Mouse (Mus musculus) limb, embryonic 13.5 days (tissue): ENCODE measurements around the gene Shc3. TPM values are rescaled to one million over a fixed set of nuclear protein-coding genes. Genes with fewer than 3 reads are reported as not detected.

Experiments
- ATAC-seq: fragments of 200-750 bp; cut with Nextera tagmentation; 2 replicates; pipeline ENCODE4 v1.8.0; 2017; ENCODE audit warnings: low read depth, moderate number of reproducible peaks, moderate TSS enrichment; ENCODE audit not compliant: low FRiP score
- H3K27ac ChIP-seq: fragments of 300-500 bp; sonication (generic); 2 replicates; pipeline ENCODE4 v1.5.1; 2015; ENCODE audit warnings: inconsistent platforms, mild to moderate bottlenecking, moderate library complexity
- H3K27me3 ChIP-seq: fragments of 300-500 bp; sonication (generic); 2 replicates; pipeline ENCODE4 v1.6.1; 2015; ENCODE audit warnings: mild to moderate bottlenecking, inconsistent platforms
- H3K36me3 ChIP-seq: fragments of 300-500 bp; sonication (generic); 2 replicates; pipeline ENCODE4 v1.6.1; 2015; ENCODE audit warnings: inconsistent platforms, mild to moderate bottlenecking, moderate library complexity
- H3K4me1 ChIP-seq: fragments of 300-500 bp; sonication (generic); 2 replicates; pipeline ENCODE4 v1.6.1; 2015; ENCODE audit warnings: inconsistent platforms
- H3K4me2 ChIP-seq: fragments of 300-500 bp; sonication (generic); replicated peaks from 2 replicates; pipeline ENCODE4 v1.6.1; 2015; ENCODE audit warnings: inconsistent platforms, mild to moderate bottlenecking, moderate library complexity
- H3K4me3 ChIP-seq: fragments of 300-500 bp; sonication (generic); 2 replicates; pipeline ENCODE4 v1.5.1; 2015; ENCODE audit warnings: moderate library complexity, mild to moderate bottlenecking, inconsistent platforms
- H3K9ac ChIP-seq: fragments of 300-500 bp; sonication (generic); 2 replicates; pipeline ENCODE4 v1.6.1; 2015; ENCODE audit warnings: mild to moderate bottlenecking, inconsistent platforms
- H3K9me3 ChIP-seq: fragments of 300-500 bp; sonication (generic); 2 replicates; pipeline ENCODE4 v1.6.1; 2016; ENCODE audit warnings: inconsistent platforms
- WGBS: fragments of 180-500 bp; shearing (Covaris S2); methylation state at CpG from one replicate; pipeline ENCODE4 v1.1.7; 2015; 5-methylcytosine and 5-hydroxymethylcytosine counted together
- polyA plus RNA-seq: library from polyadenylated mRNA; unstranded; fragments of >200 nt; fragmentation: Nextera tagmentation; extraction: Ambion mirVana; gene quantifications from 2 replicates; pipeline ENCODE4 v1.2.1, GENCODE M21; 2015

Gene Shc3
- polyA plus RNA-seq, 1 experiment from 2014 or later: 0.69 TPM

GRCm38 (mm10) chr13:51424647-51425046 is 144.6 kb downstream of the Shc3 start:
- Histone ChIP-seq H3K27me3 (no peaks in the 10 kb centered on the region), H3K9me3 (no peaks in the 10 kb centered on the region), H3K27ac (no peak overlapping the region; the same call in 1 of the 2 replicates), H3K4me2 (no peak overlapping the region), H3K4me3 (no peak overlapping the region), H3K9ac (no peak overlapping the region), H3K4me1 (0 out of 2 replicates have a peak, but pooled peaks cover 5% of the 10 kb centered on the region), H3K36me3 (peaks cover 37% of the 10 kb centered on the region)
- WGBS: 16% methylated on average over 5 of the region's 5 CpGs
- ATAC-seq: no peak

GRCm38 (mm10) chr13:51423647-51424046 is 145.6 kb downstream of the Shc3 start:
- Histone ChIP-seq H3K4me3 (no peak overlapping the region), H3K4me1 (peaks cover 12% of the 10 kb centered on the region; the same call in 1 of the 2 replicates), H3K27ac (no peak overlapping the region), H3K9ac (no peak overlapping the region), H3K9me3 (no peaks in the 10 kb centered on the region), H3K4me2 (no peak overlapping the region), H3K27me3 (no peaks in the 10 kb centered on the region), H3K36me3 (peaks cover 47% of the 10 kb centered on the region)
- no peak for ATAC-seq
- 73% methylated on average over 9 of the region's 9 CpGs for WGBS

GRCm38 (mm10) chr13:51420861-51421260 is 148.4 kb downstream of the Shc3 start:
- peaks cover 64% of the 10 kb centered on the region for H3K36me3 ChIP-seq

DNA sequence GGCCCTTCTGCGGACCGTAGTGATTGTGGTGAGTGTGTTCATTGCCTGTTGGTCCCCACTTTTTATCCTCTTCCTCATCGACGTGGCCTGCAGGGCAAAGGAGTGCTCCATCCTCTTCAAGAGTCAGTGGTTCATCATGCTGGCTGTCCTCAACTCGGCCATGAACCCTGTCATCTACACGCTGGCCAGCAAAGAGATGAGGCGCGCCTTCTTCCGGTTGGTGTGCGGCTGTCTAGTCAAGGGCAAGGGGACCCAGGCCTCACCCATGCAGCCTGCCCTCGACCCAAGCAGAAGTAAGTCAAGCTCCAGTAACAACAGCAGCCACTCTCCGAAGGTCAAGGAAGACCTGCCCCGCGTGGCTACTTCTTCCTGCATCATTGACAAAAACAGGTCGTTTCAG is 149.7 kb downstream of the Shc3 start:
- Histone ChIP-seq H3K27ac (no peak overlapping the region), H3K4me1 (peaks cover 41% of the 10 kb centered on the region), H3K4me2 (no peak overlapping the region), H3K4me3 (no peak overlapping the region), H3K27me3 (no peaks in the 10 kb centered on the region), H3K36me3 (peaks cover 77% of the 10 kb centered on the region), H3K9ac (no peak overlapping the region), H3K9me3 (peaks cover 12% of the 10 kb centered on the region)
- no peak for ATAC-seq
- WGBS: 93% methylated on average over 15 of the region's 15 CpGs

More at GRCm38 (mm10) chr13:51420861-51421260, 148.4 kb downstream of the Shc3 start:
- ATAC-seq: no peak
- H3K4me1 ChIP-seq: peaks cover 38% of the 10 kb centered on the region
- no peak overlapping the region for H3K9ac ChIP-seq
- H3K4me3 ChIP-seq: no peak overlapping the region
- no peak overlapping the region for H3K4me2 ChIP-seq
- H3K27ac ChIP-seq: no peak overlapping the region
- no peaks in the 10 kb centered on the region for H3K27me3 ChIP-seq
- no peaks in the 10 kb centered on the region for H3K9me3 ChIP-seq
- 85% methylated on average over 9 of the region's 9 CpGs for WGBS

DNA sequence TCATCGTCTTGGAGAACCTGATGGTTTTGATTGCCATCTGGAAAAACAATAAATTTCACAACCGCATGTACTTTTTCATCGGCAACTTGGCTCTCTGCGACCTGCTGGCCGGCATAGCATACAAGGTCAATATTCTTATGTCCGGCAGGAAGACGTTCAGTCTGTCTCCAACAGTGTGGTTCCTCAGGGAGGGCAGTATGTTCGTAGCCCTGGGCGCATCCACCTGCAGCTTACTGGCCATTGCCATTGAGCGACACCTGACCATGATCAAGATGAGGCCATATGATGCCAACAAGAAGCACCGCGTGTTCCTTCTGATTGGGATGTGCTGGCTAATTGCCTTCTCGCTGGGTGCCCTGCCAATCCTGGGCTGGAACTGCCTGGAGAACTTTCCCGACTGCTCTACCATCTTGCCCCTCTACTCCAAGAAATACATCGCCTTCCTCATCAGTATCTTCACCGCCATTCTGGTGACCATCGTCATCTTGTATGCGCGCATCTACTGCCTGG is 150.2 kb downstream of the Shc3 start:
- no peaks in the 10 kb centered on the region for H3K27me3 ChIP-seq
- H3K9ac ChIP-seq: no peak overlapping the region
- H3K9me3 ChIP-seq: peaks cover 13% of the 10 kb centered on the region
- WGBS: 75% methylated on average over 19 of the region's 19 CpGs
- no peak overlapping the region for H3K27ac ChIP-seq
- H3K36me3 ChIP-seq: peaks cover 82% of the 10 kb centered on the region
- no peak overlapping the region for H3K4me3 ChIP-seq
- peaks cover 37% of the 10 kb centered on the region for H3K4me1 ChIP-seq
- peak overlapping the region; percentile 50 for H3K4me2 ChIP-seq
- ATAC-seq: 0 out of 2 replicates have a peak, but pooled peaks have one; percentile 45

- H3K9me3 ChIP-seq: peaks cover 13% of the 10 kb centered on the region
- H3K4me2 ChIP-seq: peak overlapping the region; percentile 50
- 4% methylated on average over 20 of the region's 20 CpGs for WGBS
- H3K9ac ChIP-seq: peak overlapping the region; percentile 60
- ATAC-seq: peak; percentile 77
- H3K36me3 ChIP-seq: peaks cover 87% of the 10 kb centered on the region
- peaks cover 39% of the 10 kb centered on the region for H3K4me1 ChIP-seq
- peak overlapping the region; percentile 12; the same call in 1 of the 2 replicates for H3K4me3 ChIP-seq
- H3K27ac ChIP-seq: peak overlapping the region; percentile 87
- no peaks in the 10 kb centered on the region for H3K27me3 ChIP-seq
Observed at GRCm38 (mm10) chr13:51418268-51418941, 150.8 kb downstream of the Shc3 start.

DNA sequence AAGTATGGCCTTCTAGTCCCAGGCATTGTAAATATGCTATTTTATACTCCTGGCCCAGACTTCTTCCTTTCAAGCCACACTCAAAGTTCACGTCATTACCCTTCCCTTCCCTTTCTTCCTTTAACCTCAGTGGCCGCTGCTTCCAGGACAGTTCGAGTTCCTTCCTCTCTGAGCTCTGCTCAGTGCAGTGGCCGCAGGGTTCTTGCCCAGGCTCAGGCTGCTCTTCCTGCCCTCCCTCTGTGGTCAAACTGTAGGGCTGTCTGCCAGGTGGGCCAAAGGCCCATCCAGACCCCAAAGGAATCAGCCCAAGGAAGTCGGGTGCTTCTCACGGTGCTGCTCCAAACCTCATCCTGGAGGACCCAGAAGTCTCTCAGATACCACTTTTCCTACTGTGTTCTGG is 151.4 kb downstream of the Shc3 start:
- H3K9ac ChIP-seq: peak overlapping the region; percentile 60
- ATAC-seq: no peak
- no peaks in the 10 kb centered on the region for H3K27me3 ChIP-seq
- peak overlapping the region; percentile 12; the same call in 1 of the 2 replicates for H3K4me3 ChIP-seq
- peaks cover 13% of the 10 kb centered on the region for H3K9me3 ChIP-seq
- H3K4me1 ChIP-seq: peaks cover 45% of the 10 kb centered on the region
- H3K27ac ChIP-seq: peak overlapping the region; percentile 87
- 43% methylated on average over 6 of the region's 6 CpGs for WGBS
- H3K36me3 ChIP-seq: peaks cover 88% of the 10 kb centered on the region
- H3K4me2 ChIP-seq: peak overlapping the region; percentile 50

DNA sequence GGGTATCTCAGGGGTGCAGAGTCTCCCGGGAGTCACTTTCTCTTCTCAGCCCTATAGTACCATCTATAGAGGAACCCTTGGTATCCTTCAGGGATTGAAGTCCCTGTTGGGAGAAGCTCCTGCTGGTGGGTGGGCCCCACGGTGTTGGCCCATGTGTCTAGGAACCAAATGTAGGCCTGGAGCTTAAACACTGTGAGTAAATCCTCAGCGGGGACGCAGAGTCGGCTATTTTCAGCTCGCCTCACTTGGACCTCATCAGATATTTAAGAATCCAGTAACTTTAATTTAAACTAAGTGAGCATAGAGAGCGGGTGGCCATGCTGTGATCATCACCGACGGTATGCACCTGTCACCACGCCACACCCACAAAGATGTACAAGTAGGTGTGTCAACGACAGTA is 152.5 kb downstream of the Shc3 start:
- Histone ChIP-seq H3K9ac (no peak overlapping the region), H3K36me3 (peaks cover 78% of the 10 kb centered on the region)
- WGBS: 86% methylated on average over 11 of the region's 11 CpGs

DNA sequence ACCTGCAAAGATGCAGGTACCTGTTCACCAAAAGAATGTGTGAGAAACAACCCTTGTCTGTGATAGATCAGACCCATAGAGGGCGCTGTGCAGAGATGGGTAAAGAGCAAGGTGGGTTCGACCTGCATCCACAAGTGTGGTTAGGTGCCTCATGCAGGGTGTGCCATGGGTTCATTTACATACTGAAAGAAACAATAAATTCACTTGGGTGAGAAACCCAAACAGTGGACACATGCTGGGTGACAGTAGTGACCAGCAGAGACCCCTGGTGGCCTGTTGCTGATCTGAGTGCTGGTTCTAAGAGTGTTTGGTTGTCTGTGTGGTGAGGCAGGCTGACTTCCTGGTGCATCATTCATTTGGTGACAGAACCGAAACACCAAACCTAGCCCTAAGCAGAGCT is 155.8 kb downstream of the Shc3 start:
- ATAC-seq: no peak
- Histone ChIP-seq H3K4me2 (peak overlapping the region; percentile 87), H3K9ac (no peak overlapping the region), H3K27ac (no peak overlapping the region), H3K27me3 (no peaks in the 10 kb centered on the region), H3K9me3 (peaks cover 13% of the 10 kb centered on the region), H3K4me3 (no peak overlapping the region), H3K36me3 (peaks cover 47% of the 10 kb centered on the region), H3K4me1 (peaks cover 69% of the 10 kb centered on the region)
- WGBS: 69% methylated on average over 3 of the region's 3 CpGs

More for the DNA sequence above, 152.5 kb downstream of the Shc3 start:
- no peaks in the 10 kb centered on the region for H3K27me3 ChIP-seq
- H3K4me1 ChIP-seq: peaks cover 55% of the 10 kb centered on the region
- no peak overlapping the region; the same call in 1 of the 2 replicates for H3K27ac ChIP-seq
- peaks cover 13% of the 10 kb centered on the region for H3K9me3 ChIP-seq
- ATAC-seq: no peak
- no peak overlapping the region for H3K4me3 ChIP-seq
- H3K4me2 ChIP-seq: peak overlapping the region; percentile 14; the same call in 1 of the 2 replicates

DNA sequence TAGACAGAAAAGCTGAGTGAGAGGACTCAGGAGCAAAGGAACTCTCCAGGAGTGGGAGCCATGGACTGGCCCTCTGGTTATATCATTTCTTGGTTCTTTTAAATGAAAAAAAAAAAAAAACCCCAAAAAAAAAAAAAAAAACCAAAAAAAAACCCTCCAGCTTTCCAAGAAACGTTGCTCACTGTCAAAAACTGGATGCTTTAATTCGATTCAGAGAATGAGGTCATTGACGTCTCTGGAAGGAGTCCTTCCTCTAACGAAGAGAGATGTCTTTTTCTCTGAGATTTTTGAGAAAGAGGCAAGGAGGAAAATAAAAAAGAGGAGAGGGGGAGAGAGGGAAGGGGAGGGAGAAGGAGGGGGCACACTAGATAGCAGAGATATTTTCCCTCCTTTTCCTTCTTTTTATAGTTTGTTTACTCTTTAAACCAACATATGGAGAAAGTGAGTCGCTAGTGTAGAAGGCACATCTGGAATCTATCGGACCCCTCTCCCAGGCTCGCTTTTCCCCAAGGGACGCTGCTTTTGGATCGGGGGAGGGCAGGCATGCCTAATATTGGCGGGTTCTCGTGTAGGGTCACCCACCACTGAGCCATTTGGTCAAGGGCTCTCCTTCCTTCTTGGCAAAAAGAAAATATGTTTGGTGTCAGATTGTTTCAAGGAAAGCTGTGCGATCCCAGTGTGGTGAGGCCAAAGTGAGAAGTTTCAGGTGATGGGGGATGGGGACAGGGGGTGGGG is 157.4 kb downstream of the Shc3 start:
- Histone ChIP-seq H3K9ac (peak overlapping the region; percentile 91), H3K36me3 (peaks cover 40% of the 10 kb centered on the region), H3K27me3 (no peaks in the 10 kb centered on the region), H3K27ac (peak overlapping the region; percentile 84), H3K4me1 (peaks cover 67% of the 10 kb centered on the region), H3K4me3 (peak overlapping the region; percentile 66), H3K9me3 (peaks cover 13% of the 10 kb centered on the region), H3K4me2 (peak overlapping the region; percentile 87)
- no peak for ATAC-seq
- 8% methylated on average over 12 of the region's 12 CpGs for WGBS

GRCm38 (mm10) chr13:51411243-51411642 is 158.0 kb downstream of the Shc3 start:
- peak overlapping the region; percentile 91 for H3K9ac ChIP-seq
- peaks cover 64% of the 10 kb centered on the region for H3K4me1 ChIP-seq
- peak overlapping the region; percentile 66 for H3K4me3 ChIP-seq
- H3K4me2 ChIP-seq: peak overlapping the region; percentile 87
- 20% methylated on average over 9 of the region's 9 CpGs for WGBS
- H3K27me3 ChIP-seq: no peaks in the 10 kb centered on the region
- ATAC-seq: no peak
- H3K36me3 ChIP-seq: peaks cover 34% of the 10 kb centered on the region
- H3K9me3 ChIP-seq: peaks cover 13% of the 10 kb centered on the region
- H3K27ac ChIP-seq: peak overlapping the region; percentile 84

GRCm38 (mm10) chr13:51409936-51410481 is 159.2 kb downstream of the Shc3 start:
- H3K9me3 ChIP-seq: peaks cover 7% of the 10 kb centered on the region
- H3K4me1 ChIP-seq: peaks cover 56% of the 10 kb centered on the region
- WGBS: 36% methylated on average over 6 of the region's 6 CpGs
- peak overlapping the region; percentile 91 for H3K9ac ChIP-seq
- H3K36me3 ChIP-seq: peaks cover 22% of the 10 kb centered on the region
- peak overlapping the region; percentile 84; the same call in 1 of the 2 replicates for H3K27ac ChIP-seq
- peak overlapping the region; percentile 66 for H3K4me3 ChIP-seq
- H3K27me3 ChIP-seq: no peaks in the 10 kb centered on the region
- ATAC-seq: no peak
- peak overlapping the region; percentile 87 for H3K4me2 ChIP-seq
